In the genomic region with DNA sequence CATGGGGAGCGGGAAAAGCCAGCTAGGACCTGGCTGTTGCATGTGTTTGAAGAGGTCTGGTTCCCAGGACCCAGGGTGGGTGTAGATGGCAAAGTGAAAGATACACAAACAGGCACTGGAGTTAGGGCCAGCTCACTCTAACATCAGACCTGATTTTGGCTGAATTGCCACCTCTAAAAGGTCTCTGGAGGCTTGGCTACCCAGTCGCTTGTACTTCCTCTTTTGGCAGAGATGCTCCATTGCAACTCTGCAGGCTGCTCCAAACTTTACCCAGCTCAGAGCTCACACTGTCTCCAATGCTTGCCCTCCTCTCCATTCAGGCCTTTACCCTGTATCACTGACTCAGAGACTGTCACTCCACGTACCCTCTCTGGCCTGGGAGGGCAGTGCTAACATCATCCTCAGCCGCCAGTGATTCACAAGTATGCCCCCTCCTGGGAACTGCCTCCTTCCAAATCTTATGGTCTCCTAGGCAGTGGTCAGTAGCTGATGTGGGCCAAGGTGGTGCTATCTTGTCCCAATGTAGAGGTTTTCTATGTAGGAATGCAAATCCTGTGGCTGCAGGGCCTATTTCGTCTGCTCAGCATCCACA, we compare ENCODE assay signal across 22 mouse cellular contexts. TPM values are rescaled to one million over a fixed set of nuclear protein-coding genes. Genes with fewer than 3 reads are reported as not detected.
DNase-seq lines count a peak whose midpoint lies in the region; ATAC-seq and TF ChIP-seq lines count a peak whose summit lies in the region.
"Had no signal": no experiment of that assay in that cellular context is flagged by ENCODE, and none has a peak within 500 bp of the region (broad histone marks: within the 10 kb centered on the region; RNA-seq: fewer than 3 reads in every experiment).

No protein-coding gene starts in this region.

- H3K4me2 ChIP-seq in hindbrain, postnatal 0 days (ENCODE audit: low read depth, low read length), result no peak overlapping the region
- no peak overlapping the region for H3K4me2 ChIP-seq in hindbrain, embryonic 13.5 days
- H3K4me2 ChIP-seq in embryonic facial prominence, embryonic 15.5 days (replicated peaks), result no peak overlapping the region
- H3K4me2 ChIP-seq: heart, embryonic 13.5 days; liver, embryonic 15.5 days; neural tube, embryonic 12.5 days; stomach, embryonic 15.5 days had no signal

- H3K27me3 ChIP-seq in hindbrain, postnatal 0 days (ENCODE audit: insufficient read depth, low read length), result no peaks in the 10 kb centered on the region
- no peaks in the 10 kb centered on the region for H3K27me3 ChIP-seq in hindbrain, embryonic 13.5 days
- no peaks in the 10 kb centered on the region for H3K27me3 ChIP-seq in embryonic facial prominence, embryonic 15.5 days
- H3K27me3 ChIP-seq: heart, embryonic 13.5 days; liver, embryonic 15.5 days; neural tube, embryonic 12.5 days; stomach, embryonic 15.5 days had no signal

- no peak overlapping the region for H3K27ac ChIP-seq in hindbrain, postnatal 0 days
- no peak overlapping the region; the same call in 1 of the 2 replicates for H3K27ac ChIP-seq in hindbrain, embryonic 13.5 days
- peak overlapping the region; percentile 24 for H3K27ac ChIP-seq in embryonic facial prominence, embryonic 15.5 days (replicated peaks)
- H3K27ac ChIP-seq: heart, embryonic 13.5 days; liver, embryonic 15.5 days; neural tube, embryonic 12.5 days; stomach, embryonic 15.5 days had no signal

- ATAC-seq in hindbrain, postnatal 0 days, result no peak
- no peak for ATAC-seq in hindbrain, embryonic 13.5 days (ENCODE audit: low FRiP score)
- no peak for ATAC-seq in embryonic facial prominence, embryonic 15.5 days (ENCODE audit: insufficient number of reproducible peaks, low FRiP score, low TSS enrichment, low read depth)
- ATAC-seq: activated CD4-positive, CD25-positive, alpha-beta regulatory T cell, adult 4 months; CD4-positive, CD25-positive, alpha-beta regulatory T cell, adult 4 months had no signal

- peak; percentile 23; the same call in 1 of the 2 replicates for TF ChIP-seq CTCF in hindbrain, postnatal 0 days (IDR thresholded peaks at IDR 0.05; ENCODE audit: low read depth)

- peaks cover 20% of the 10 kb centered on the region for H3K36me3 ChIP-seq in hindbrain, postnatal 0 days (ENCODE audit: insufficient read depth, low read length)
- peaks cover 29% of the 10 kb centered on the region for H3K36me3 ChIP-seq in hindbrain, embryonic 13.5 days
- H3K36me3 ChIP-seq in embryonic facial prominence, embryonic 15.5 days, result peaks cover 41% of the 10 kb centered on the region

- 48% methylated on average over 5 of the region's 5 CpGs for WGBS in hindbrain, postnatal 0 days
- 56% methylated on average over 5 of the region's 5 CpGs for WGBS in hindbrain, embryonic 13.5 days
- 44% methylated on average over 5 of the region's 5 CpGs for WGBS in embryonic facial prominence, embryonic 15.5 days

- H3K9me3 ChIP-seq in hindbrain, postnatal 0 days (ENCODE audit: low read length), result no peaks in the 10 kb centered on the region
- no peaks in the 10 kb centered on the region for H3K9me3 ChIP-seq in hindbrain, embryonic 13.5 days
- no peaks in the 10 kb centered on the region for H3K9me3 ChIP-seq in embryonic facial prominence, embryonic 15.5 days (replicated peaks)
- H3K9me3 ChIP-seq: heart, embryonic 13.5 days; liver, embryonic 15.5 days; neural tube, embryonic 12.5 days; stomach, embryonic 15.5 days had no signal

- H3K9ac ChIP-seq in hindbrain, postnatal 0 days (replicated peaks; ENCODE audit: low read length), result no peak overlapping the region
- no peak overlapping the region for H3K9ac ChIP-seq in hindbrain, embryonic 13.5 days
- no peak overlapping the region for H3K9ac ChIP-seq in embryonic facial prominence, embryonic 15.5 days
- H3K9ac ChIP-seq: heart, embryonic 13.5 days; liver, embryonic 15.5 days; neural tube, embryonic 12.5 days; stomach, embryonic 15.5 days had no signal

- H3K4me3 ChIP-seq in hindbrain, postnatal 0 days (ENCODE audit: low read length), result no peak overlapping the region
- H3K4me3 ChIP-seq in hindbrain, embryonic 13.5 days, result no peak overlapping the region
- no peak overlapping the region for H3K4me3 ChIP-seq in embryonic facial prominence, embryonic 15.5 days (replicated peaks)
- H3K4me3 ChIP-seq: heart, embryonic 13.5 days; liver, embryonic 15.5 days; neural tube, embryonic 12.5 days; stomach, embryonic 15.5 days had no signal

- peak; percentile 12 for DNase-seq in embryo, embryonic 10 days (ENCODE audit: low spot score)
- no peak for DNase-seq in embryo, embryonic 9.5 days (ENCODE audit: extremely low spot score)
- DNase-seq in hindbrain, postnatal 0 days (ENCODE audit: low spot score), result no peak
- DNase-seq in 416B (ENCODE audit: low read depth), result peak; percentile 9
- DNase-seq in frontal cortex, postnatal 25 days (ENCODE audit: low spot score in 2 of 2), result no peak
- no peak for DNase-seq in layer of hippocampus, postnatal 10 days (ENCODE audit: low spot score in 2 of 2)
- DNase-seq: cerebellum, adult 8-10 months; gastrocnemius, postnatal 36 days; kidney, adult 8-10 months; layer of hippocampus, postnatal 36 days had no signal

- H3K4me1 ChIP-seq in hindbrain, postnatal 0 days (ENCODE audit: insufficient read depth, low read length), result no peaks in the 10 kb centered on the region
- 0 out of 2 replicates have a peak, but pooled peaks cover 5% of the 10 kb centered on the region for H3K4me1 ChIP-seq in hindbrain, embryonic 13.5 days (replicated peaks)
- no peaks in the 10 kb centered on the region for H3K4me1 ChIP-seq in embryonic facial prominence, embryonic 15.5 days
- H3K4me1 ChIP-seq: heart, embryonic 13.5 days; liver, embryonic 15.5 days; neural tube, embryonic 12.5 days; stomach, embryonic 15.5 days had no signal

RNA-seq across cellular contexts. Expression of a gene that starts 13.6 kb away (rescaled TPM):
- 59.2 TPM in 2 replicates for total RNA-seq in hindbrain, postnatal 0 days (2014; rRNA removed)
- polyA plus RNA-seq in hindbrain, postnatal 0 days (2015; fragmentation: Nextera tagmentation; extraction: Ambion mirVana), result 77.8 and 79.7 TPM in 2 replicates
- polyA plus RNA-seq in hindbrain, embryonic 13.5 days (2015; fragmentation: Nextera tagmentation; extraction: Ambion mirVana), result 76.4 and 76.6 TPM in 2 replicates
- 83.6 and 87.5 TPM in 2 replicates for polyA plus RNA-seq in embryonic facial prominence, embryonic 15.5 days (2015; fragmentation: Nextera tagmentation; extraction: Ambion mirVana)
- total RNA-seq in layer of hippocampus, postnatal 10 days (2021), result 10 to 100 TPM; 63.5 to 74.0 TPM

RNA-seq across cellular contexts. Expression of a gene that starts 13.7 kb away (rescaled TPM):
- total RNA-seq in hindbrain, postnatal 0 days (2014; rRNA removed), result 8.7 and 21.3 TPM in 2 replicates
- polyA plus RNA-seq in hindbrain, postnatal 0 days (2015; fragmentation: Nextera tagmentation; extraction: Ambion mirVana), result 4.1 and 4.6 TPM in 2 replicates
- 4.7 and 5.4 TPM in 2 replicates for polyA plus RNA-seq in hindbrain, embryonic 13.5 days (2015; fragmentation: Nextera tagmentation; extraction: Ambion mirVana)
- 7.6 and 8.2 TPM in 2 replicates for polyA plus RNA-seq in embryonic facial prominence, embryonic 15.5 days (2015; fragmentation: Nextera tagmentation; extraction: Ambion mirVana)
- 10 to 100 TPM in 1 of 2 experiments, 1 to 10 TPM in 1; 9.6 to 10.5 TPM for total RNA-seq in layer of hippocampus, postnatal 10 days (2021)

RNA-seq across cellular contexts. Expression of a gene that starts 43.6 kb away (rescaled TPM):
- total RNA-seq in hindbrain, postnatal 0 days (2014; rRNA removed), result 0.68 TPM in 1 of 2 replicates, not detected in the other
- 0.13 TPM in 1 of 2 replicates, not detected in the other for polyA plus RNA-seq in hindbrain, postnatal 0 days (2015; fragmentation: Nextera tagmentation; extraction: Ambion mirVana)
- 0.06 TPM in 1 of 2 replicates, not detected in the other for polyA plus RNA-seq in hindbrain, embryonic 13.5 days (2015; fragmentation: Nextera tagmentation; extraction: Ambion mirVana)
- polyA plus RNA-seq in embryonic facial prominence, embryonic 15.5 days (2015; fragmentation: Nextera tagmentation; extraction: Ambion mirVana), result not detected in 2 replicates
- total RNA-seq in layer of hippocampus, postnatal 10 days (2021), result not detected
- total RNA-seq: gastrocnemius, postnatal 36 days; layer of hippocampus, postnatal 36 days; left cerebral cortex, postnatal 36 days had no signal
- polyA plus RNA-seq: activated CD4-positive, CD25-positive, alpha-beta regulatory T cell, adult 4 months; CD4-positive, CD25-positive, alpha-beta regulatory T cell, adult 4 months; cortical plate, adult 2 months; heart, embryonic 13.5 days; large intestine, adult 2 months; liver, embryonic 15.5 days; small intestine, adult 2 months; stomach, embryonic 15.5 days had no signal

Comparison
In these comparisons a context has a peak if more than half of its experiments do, and no peak if none do; other contexts are left out.
1. DNase-seq: peak in embryo, embryonic 10 days (single experiment) and 416B (single experiment); none in embryo, embryonic 9.5 days (single experiment), hindbrain, postnatal 0 days (single experiment), frontal cortex, postnatal 25 days (0 of 2) and layer of hippocampus, postnatal 10 days (0 of 2).